Mouse (Mus musculus): ENCODE results near the gene Gm3159. TPM values are rescaled to one million over a fixed set of nuclear protein-coding genes. Genes with fewer than 3 reads are reported as not detected.
"Not testable (repeated sequence)": the region's sequence is repeated elsewhere in the genome, so short reads cannot be mapped to it uniquely, and the experiment has no call there.

The Gm3159 gene
- not detected in 2 replicates for polyA plus RNA-seq (2014; fragmentation: Nextera tagmentation; extraction: Ambion mirVana)

DNA sequence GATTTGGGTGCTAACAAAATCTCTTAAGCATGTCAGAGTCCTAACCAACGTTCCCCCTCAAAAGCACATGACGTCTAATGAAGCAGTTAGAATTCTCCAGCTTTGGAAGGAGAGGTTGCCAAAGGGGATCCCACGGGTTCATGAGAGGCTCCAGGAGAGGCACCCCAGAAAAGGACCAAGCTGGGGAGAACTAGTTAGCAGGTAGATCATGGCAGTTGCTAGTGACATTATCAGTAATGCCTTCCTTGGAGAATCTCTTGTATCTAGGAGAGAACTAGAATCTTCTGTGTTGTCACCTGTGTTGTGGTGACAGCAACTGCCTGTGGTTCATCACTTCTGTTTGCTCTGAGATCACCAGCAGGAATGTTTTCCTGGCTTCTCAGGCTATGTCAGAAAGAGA lies at the start of gene Gm3159:
TSS of gene Gm3159 (plus strand) at position 301 of the 400 bp plus-strand sequence.
- not testable (repeated sequence) for H3K27ac ChIP-seq (ENCODE audit: low read depth); ATAC-seq (ENCODE audit: insufficient read depth); H3K4me1 ChIP-seq (ENCODE audit: insufficient read depth); H3K9ac ChIP-seq; DNase-seq; H3K4me2 ChIP-seq; H3K27me3 ChIP-seq (ENCODE audit: insufficient read depth, low read length); H3K9me3 ChIP-seq (ENCODE audit: low read depth, low read length); H3K4me3 ChIP-seq (ENCODE audit: low read depth, low read length); H3K36me3 ChIP-seq (ENCODE audit: insufficient read depth)
- 79% methylated on average over 2 of the region's 3 CpGs for WGBS

DNA sequence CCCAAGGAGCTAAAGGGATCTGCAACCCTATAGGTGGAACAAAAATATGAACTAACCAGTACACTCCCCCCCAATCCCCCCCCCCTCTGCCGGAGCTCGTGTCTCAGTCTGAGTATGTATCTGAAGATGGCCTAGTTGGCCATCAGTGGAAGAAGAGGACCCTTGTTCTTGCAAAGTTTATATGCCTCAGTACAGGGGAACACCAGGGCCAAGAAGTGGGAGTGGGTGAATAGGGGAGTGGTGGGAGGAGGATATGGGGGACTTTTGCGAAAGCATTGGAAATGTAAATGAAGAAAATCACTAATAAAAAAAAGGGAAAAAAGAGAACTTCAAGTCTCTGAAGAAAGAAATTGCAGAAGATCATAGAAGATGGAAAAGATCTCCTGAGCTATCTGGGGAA lies 28.3 kb upstream of the Gm3159 start:
- H3K9me3 ChIP-seq (ENCODE audit: low read depth, low read length); H3K27me3 ChIP-seq (ENCODE audit: insufficient read depth, low read length); H3K36me3 ChIP-seq (ENCODE audit: insufficient read depth); ATAC-seq (ENCODE audit: insufficient read depth); DNase-seq; H3K4me3 ChIP-seq (ENCODE audit: low read depth, low read length); H3K27ac ChIP-seq (ENCODE audit: low read depth); H3K4me1 ChIP-seq (ENCODE audit: insufficient read depth); H3K9ac ChIP-seq; H3K4me2 ChIP-seq: not testable (repeated sequence)
- WGBS: 93% methylated on average over 3 of the region's 3 CpGs

DNA sequence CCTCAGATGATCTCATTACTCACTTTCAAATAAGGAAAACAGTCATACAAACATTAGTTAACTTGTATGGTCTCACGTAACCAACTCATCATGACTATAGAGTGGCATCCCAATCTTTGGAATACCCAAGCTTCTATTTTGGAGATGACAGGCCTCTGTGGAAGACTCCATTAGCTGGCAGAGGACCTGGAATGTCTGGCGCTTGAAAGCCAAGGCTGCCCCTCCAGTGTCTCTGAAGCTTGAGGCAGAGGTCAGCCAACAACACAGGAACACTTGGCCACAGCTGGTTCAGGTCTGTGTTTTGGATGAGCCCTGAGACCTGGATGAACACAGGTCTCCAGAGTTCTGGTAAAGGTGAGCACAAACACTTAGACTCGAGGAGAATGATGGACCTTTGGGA lies 27.6 kb upstream of the Gm3159 start:
- H3K36me3 ChIP-seq (ENCODE audit: insufficient read depth); H3K9ac ChIP-seq; H3K4me2 ChIP-seq; H3K27me3 ChIP-seq (ENCODE audit: insufficient read depth, low read length); H3K9me3 ChIP-seq (ENCODE audit: low read depth, low read length); H3K4me1 ChIP-seq (ENCODE audit: insufficient read depth); ATAC-seq (ENCODE audit: insufficient read depth); DNase-seq; H3K27ac ChIP-seq (ENCODE audit: low read depth); H3K4me3 ChIP-seq (ENCODE audit: low read depth, low read length): not testable (repeated sequence)
- 78% methylated on average over 3 of the region's 3 CpGs for WGBS

DNA sequence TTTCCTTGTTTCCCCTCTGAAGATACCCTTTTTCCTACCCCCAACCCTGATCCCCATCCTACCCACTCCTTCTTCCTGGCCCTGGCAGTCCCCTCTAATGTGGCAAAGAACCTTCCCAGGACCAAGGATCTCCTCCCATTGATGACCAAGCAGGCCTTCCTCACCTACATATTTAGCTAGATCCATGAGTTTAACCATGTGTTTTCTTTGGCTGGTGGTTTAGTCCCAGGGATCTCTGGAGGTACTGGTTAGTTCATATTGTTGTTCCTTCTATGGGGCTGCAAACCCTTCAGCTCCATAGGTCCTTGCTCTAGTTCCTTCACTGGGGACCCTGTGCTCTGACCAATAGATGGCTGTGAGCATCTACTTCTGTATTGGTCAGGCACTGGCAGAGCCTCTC lies 19.5 kb upstream of the Gm3159 start:
- not testable (repeated sequence) for ATAC-seq (ENCODE audit: insufficient read depth); DNase-seq

DNA sequence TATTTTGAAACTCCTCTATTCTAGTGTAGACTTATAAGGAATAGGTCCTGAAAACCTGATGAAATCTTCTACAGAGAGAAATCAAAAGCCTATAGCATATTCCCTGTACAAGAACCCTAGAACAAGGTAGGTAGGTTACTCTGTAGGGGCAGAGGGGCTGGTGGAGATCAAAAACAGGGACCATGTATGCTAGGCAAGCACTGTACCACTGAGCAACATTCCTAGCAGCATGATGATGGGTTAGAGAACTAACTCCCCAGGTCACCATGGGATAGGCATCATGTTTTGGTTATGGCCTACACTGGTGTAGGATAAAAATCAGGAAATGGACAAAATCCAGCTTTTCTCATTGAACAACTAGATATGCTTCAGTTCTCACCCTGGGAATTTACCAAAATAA lies 11.7 kb upstream of the Gm3159 start:
- H3K36me3 ChIP-seq (ENCODE audit: insufficient read depth); H3K4me1 ChIP-seq (ENCODE audit: insufficient read depth); H3K9ac ChIP-seq; H3K4me3 ChIP-seq (ENCODE audit: low read depth, low read length); H3K27ac ChIP-seq (ENCODE audit: low read depth); H3K9me3 ChIP-seq (ENCODE audit: low read depth, low read length); H3K27me3 ChIP-seq (ENCODE audit: insufficient read depth, low read length); H3K4me2 ChIP-seq; ATAC-seq (ENCODE audit: insufficient read depth); DNase-seq: not testable (repeated sequence)

More for the DNA sequence above, 19.5 kb upstream of the Gm3159 start:
- not testable (repeated sequence) for H3K9me3 ChIP-seq (ENCODE audit: low read depth, low read length); H3K27me3 ChIP-seq (ENCODE audit: insufficient read depth, low read length); H3K36me3 ChIP-seq (ENCODE audit: insufficient read depth); H3K27ac ChIP-seq (ENCODE audit: low read depth); H3K4me3 ChIP-seq (ENCODE audit: low read depth, low read length); H3K9ac ChIP-seq; H3K4me1 ChIP-seq (ENCODE audit: insufficient read depth); H3K4me2 ChIP-seq

DNA sequence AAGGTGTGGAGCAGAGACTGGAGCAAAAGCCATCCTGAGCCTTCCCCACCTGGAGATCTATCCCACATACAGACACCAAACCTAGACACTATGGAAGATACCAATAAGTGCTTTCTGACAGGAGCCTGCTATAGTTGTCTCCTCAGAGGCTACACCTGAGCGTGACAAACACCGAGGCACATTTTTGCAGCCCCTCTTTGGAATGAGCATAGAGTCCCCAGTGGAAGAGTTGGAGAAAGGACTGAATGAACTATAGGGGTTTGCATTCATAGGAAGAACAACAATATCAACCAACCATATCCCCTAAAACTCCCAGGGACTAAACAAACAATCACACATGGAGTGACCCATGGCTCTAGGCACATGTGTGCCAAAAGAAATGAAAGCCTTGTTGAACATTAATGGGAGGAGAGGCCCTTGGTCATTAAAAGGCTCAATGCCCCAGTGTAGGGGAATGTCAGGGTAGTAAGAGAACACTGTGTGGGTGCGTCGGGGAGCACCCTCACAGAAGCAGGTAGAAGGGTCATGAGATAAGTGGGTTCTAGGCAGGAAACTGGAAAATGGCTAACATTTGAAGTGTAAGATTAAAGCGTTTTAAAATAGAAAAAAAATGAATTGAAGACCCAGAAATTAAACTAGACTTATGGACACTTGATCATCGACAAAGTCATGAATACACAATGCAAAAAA lies 4.3 kb upstream of the Gm3159 start:
- H3K4me2 ChIP-seq; H3K9me3 ChIP-seq (ENCODE audit: low read depth, low read length); H3K4me3 ChIP-seq (ENCODE audit: low read depth, low read length); H3K36me3 ChIP-seq (ENCODE audit: insufficient read depth); H3K9ac ChIP-seq; H3K27me3 ChIP-seq (ENCODE audit: insufficient read depth, low read length); ATAC-seq (ENCODE audit: insufficient read depth); DNase-seq; H3K27ac ChIP-seq (ENCODE audit: low read depth); H3K4me1 ChIP-seq (ENCODE audit: insufficient read depth): not testable (repeated sequence)
- WGBS: 86% methylated on average over 2 of the region's 6 CpGs

DNA sequence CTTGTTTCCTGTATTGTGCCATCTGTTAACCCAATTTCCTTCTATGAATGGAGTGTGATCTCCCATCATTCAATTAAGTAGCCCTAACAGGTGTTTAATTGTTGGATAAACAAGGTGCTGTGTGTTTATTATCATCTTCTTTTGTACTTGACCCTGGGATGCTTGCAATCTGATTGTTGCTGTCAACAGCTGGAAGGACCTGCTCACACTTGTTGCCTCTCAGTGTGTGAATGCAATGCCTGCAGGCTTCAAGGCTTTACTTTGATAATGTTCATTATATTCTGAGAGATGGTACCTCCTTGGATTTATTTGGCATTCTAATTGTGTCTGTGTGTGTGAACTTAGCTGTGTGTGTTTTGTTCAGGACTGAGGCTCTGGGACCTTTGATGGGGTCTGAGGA lies 1.3 kb downstream of the Gm3159 start:
- H3K27me3 ChIP-seq (ENCODE audit: insufficient read depth, low read length); H3K4me3 ChIP-seq (ENCODE audit: low read depth, low read length); ATAC-seq (ENCODE audit: insufficient read depth); H3K36me3 ChIP-seq (ENCODE audit: insufficient read depth); H3K27ac ChIP-seq (ENCODE audit: low read depth); H3K9ac ChIP-seq; H3K9me3 ChIP-seq (ENCODE audit: low read depth, low read length); DNase-seq; H3K4me1 ChIP-seq (ENCODE audit: insufficient read depth); H3K4me2 ChIP-seq: not testable (repeated sequence)

DNA sequence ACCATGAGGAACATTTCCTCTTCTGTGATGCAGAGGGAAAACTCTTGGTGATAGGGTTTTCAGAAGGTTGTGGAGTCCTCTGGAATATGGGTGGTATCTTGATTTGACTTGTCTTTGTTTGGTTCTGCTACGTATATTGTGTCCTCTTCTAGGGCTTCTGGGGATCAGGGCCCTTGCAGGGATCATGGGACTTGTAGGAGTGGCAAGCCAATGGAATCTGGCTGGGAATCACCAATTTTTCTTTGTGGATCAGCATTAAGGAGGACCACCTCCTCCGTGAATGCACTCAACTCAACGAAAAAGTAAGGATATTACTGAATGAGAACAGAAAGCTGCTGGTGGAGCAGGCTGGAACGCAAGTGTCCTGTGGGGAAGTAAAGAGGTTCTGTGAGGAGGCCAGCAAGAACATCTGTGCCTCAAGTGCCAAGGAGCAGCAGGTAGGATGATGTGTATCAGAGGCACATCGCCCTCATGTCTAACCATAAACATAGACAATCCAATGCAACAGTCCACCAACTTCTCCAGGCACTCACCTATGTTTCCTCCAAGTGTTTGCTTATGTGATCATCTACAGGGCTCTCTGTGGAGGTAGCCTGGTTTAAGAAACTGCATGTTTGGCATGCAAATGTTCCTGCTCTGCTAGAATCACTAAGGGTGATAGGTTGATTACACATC lies 2.9 kb downstream of the Gm3159 start:
- ATAC-seq (ENCODE audit: insufficient read depth); DNase-seq; H3K4me3 ChIP-seq (ENCODE audit: low read depth, low read length); H3K4me2 ChIP-seq; H3K36me3 ChIP-seq (ENCODE audit: insufficient read depth); H3K9ac ChIP-seq; H3K4me1 ChIP-seq (ENCODE audit: insufficient read depth); H3K27ac ChIP-seq (ENCODE audit: low read depth); H3K27me3 ChIP-seq (ENCODE audit: insufficient read depth, low read length); H3K9me3 ChIP-seq (ENCODE audit: low read depth, low read length): not testable (repeated sequence)
- 85% methylated on average over 5 of the region's 5 CpGs for WGBS

DNA sequence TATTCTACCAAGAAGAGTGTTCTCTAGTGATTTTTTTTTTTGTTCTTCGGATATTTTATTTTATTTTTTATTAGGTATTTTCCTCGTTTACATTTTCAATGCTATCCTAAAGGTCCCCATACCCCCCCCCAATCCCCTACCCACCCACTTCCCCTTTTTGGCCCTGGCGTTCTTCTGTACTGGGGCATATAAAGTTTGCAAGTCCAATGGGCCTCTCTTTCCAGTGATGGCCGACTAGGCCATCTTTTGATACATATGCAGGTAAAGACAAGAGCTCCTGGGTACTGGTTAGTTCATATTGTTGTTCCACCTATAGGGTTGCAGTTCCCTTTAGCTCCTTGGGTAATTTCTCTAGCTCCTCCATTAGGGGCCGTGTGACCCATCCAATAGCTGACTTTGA lies 3.9 kb downstream of the Gm3159 start:
- not testable (repeated sequence) for ATAC-seq (ENCODE audit: insufficient read depth); H3K36me3 ChIP-seq (ENCODE audit: insufficient read depth); H3K9me3 ChIP-seq (ENCODE audit: low read depth, low read length); H3K9ac ChIP-seq; H3K4me2 ChIP-seq; H3K4me3 ChIP-seq (ENCODE audit: low read depth, low read length); H3K27me3 ChIP-seq (ENCODE audit: insufficient read depth, low read length); H3K27ac ChIP-seq (ENCODE audit: low read depth); H3K4me1 ChIP-seq (ENCODE audit: insufficient read depth); DNase-seq
- WGBS: 67% methylated on average over 4 of the region's 5 CpGs

DNA sequence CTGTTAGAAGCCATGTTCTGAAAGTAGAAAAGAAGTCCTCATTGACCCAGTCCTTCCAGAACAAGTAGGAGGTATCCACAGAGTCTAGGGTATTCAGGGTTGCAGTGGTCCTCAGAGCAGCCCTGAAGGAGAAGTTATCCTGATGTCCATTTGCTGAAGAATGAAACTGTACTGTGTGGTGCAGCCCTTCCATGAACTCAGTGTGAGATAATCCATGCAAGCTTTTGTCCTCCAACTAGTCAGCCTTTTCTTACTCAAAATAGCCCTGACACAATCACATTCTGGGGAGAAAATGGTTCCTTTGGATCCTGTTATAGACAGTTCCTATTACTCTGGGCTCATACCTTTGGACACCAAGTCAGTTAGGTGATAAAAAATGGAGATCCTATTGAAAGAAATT lies 6.5 kb downstream of the Gm3159 start:
- H3K4me2 ChIP-seq; ATAC-seq (ENCODE audit: insufficient read depth); H3K4me3 ChIP-seq (ENCODE audit: low read depth, low read length); H3K27ac ChIP-seq (ENCODE audit: low read depth); H3K9me3 ChIP-seq (ENCODE audit: low read depth, low read length); H3K36me3 ChIP-seq (ENCODE audit: insufficient read depth); H3K27me3 ChIP-seq (ENCODE audit: insufficient read depth, low read length); DNase-seq; H3K4me1 ChIP-seq (ENCODE audit: insufficient read depth); H3K9ac ChIP-seq: not testable (repeated sequence)

DNA sequence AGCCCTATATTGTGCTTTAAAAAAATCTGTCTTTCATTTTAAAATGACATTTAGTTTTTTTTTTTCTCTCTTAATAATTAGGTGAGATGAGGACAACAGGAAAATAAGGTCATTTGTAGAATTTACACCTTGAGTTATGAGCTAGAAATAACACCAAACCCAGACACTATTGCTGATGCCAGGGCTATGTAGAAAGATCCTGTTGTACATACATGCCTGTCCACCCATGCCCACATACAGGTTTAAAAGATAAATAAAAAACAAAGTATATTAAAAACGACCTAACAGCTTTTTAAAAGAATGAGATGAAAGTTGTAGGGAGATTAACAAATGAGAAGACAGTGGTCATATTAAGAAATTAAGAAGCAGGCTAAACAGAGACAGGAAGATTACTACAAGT lies 12.6 kb downstream of the Gm3159 start:
- H3K4me1 ChIP-seq (ENCODE audit: insufficient read depth); H3K4me3 ChIP-seq (ENCODE audit: low read depth, low read length); H3K4me2 ChIP-seq: not testable (repeated sequence)

More for the DNA sequence above, 12.6 kb downstream of the Gm3159 start:
- 40% methylated on average over 1 of the region's 1 CpGs for WGBS
- H3K27me3 ChIP-seq (ENCODE audit: insufficient read depth, low read length); DNase-seq; H3K9ac ChIP-seq; H3K27ac ChIP-seq (ENCODE audit: low read depth); H3K36me3 ChIP-seq (ENCODE audit: insufficient read depth); H3K9me3 ChIP-seq (ENCODE audit: low read depth, low read length); ATAC-seq (ENCODE audit: insufficient read depth): not testable (repeated sequence)

Data from lung, embryonic 14.5 days (tissue).